Mouse (Mus musculus): ENCODE measurements at regions not wholly inside any gene's neighbourhood (a gene's known extent, or its start where the extent isn't known, plus 50 kb on each side); places are given as distances from the start of the nearest gene placed in this dataset.

GRCm38 (mm10) chr7:69715081-69715480, 651.5 kb downstream of the Nr2f2 start:
- TF ChIP-seq CTCF (IDR thresholded peaks at IDR 0.05; ENCODE audit: insufficient read depth, low read depth, low read length) = no peak
- TF ChIP-seq POLR2A (IDR thresholded peaks at IDR 0.05; ENCODE audit: insufficient read depth, low read depth, low read length) = no peak
